Mouse (Mus musculus) layer of hippocampus, adult 9-10 months (tissue): ENCODE measurements at regions not wholly inside any gene's neighbourhood (a gene's known extent, or its start where the extent isn't known, plus 50 kb on each side); places are given as distances from the start of the nearest gene placed in this dataset.

Source experiments
- DNase-seq: peaks from one replicate; pipeline ENCODE4 v3.0.0; 2022; ENCODE audit warnings: low spot score

DNA sequence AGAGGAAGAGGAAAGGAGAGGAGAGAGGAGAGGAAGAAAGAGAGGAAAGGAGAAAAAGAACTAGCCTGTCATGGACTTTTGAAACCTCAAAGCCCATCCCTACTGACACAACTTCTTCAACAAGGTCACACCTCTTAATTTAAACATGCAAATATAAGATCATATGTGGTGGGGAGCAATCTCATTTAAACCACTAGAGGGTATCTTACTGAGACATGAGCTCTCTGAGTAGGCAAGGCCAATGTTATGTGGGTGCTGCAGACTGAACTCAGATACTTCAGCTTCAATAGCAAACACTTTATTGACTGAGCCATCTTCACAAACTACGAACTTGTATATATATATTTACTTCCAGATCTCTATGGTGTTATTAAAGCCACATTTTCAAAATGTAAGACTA, 156.9 kb downstream of the Mex3b start:
- DNase-seq, result no peak

DNA sequence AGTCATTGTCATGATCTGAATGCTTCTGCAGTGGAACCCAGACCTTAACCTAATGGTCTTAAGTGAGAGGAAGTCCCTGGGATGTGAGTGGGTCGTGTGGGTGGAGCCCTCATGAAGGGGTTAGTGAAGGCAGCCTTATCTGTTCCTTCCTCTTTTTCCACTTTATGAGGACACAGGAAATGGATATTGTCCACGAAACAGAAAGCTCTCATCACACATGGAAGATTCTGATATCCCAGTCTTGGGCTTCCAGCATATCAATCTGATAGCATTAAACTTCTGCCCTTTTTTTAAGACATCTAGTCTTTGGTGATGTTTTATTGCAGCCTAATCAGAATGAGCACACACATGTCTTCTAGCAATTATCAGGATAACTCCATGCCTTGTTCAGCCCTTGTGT, 164.0 kb downstream of the Mex3b start:
- DNase-seq, result no peak

DNA sequence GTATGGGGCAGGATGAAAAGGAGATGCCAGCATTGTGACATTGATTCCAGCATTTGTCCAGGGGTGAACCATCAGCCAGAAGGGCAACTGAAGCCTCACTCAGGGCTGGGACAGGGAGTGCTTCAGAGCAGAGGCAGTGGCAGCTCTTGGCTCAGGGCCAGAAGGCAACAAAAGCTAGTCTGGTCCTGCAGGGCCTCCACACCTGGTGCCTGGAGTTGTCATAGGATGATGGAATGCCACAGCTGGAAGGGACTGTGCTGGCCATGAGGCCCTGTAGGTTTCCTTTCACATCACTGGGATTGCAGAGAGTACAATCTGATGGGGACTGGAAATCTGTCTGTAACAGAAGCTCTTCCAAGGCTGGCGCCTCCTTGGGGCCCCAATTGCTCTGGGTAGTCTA, 164.9 kb downstream of the Mex3b start:
- DNase-seq, result no peak

DNA sequence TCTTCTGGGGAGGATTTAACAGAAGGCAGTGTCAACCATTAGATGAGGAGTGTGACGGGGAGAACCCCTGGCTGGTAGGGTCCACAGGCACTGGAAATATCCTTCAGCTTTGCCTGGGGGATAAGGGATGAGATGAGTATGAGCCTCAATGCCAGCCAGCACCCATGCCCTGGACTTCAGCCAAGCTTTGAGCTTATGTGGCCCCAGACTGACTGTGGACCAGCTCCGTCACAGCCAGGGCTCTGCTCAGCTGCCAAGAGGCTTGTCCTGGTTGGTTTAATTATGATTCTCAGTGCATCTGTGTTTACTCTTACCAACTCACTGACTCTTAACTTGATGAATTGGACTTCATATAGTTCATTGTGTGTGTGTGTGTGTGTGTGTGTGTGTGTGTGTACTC, 165.8 kb downstream of the Mex3b start:
- DNase-seq, result no peak

DNA sequence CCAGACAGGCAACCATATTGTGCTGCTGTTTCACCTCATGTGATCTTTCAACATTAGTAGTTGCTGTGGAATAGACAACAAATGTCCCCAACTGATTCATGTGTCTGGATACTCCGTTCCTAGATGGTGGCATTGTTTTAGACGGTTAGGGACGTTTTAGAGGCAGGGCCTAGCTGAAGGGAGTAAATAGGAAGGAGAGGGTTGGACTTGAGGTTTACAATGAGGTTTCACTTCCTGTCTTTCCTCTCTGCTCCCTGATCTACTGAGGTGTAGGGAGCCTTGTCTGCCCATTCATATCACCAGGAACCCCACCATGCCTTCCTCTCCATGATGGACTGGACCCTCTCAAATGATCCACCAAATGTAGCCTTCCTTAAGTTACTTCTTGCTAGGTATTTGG, 168.1 kb downstream of the Mex3b start:
- no peak for DNase-seq

GRCm38 (mm10) chr7:83036397-83036796, 169.3 kb downstream of the Mex3b start:
- DNase-seq, result no peak

- no peak for DNase-seq
Measured at GRCm38 (mm10) chr7:83037100-83037499, 170.0 kb downstream of the Mex3b start.

- DNase-seq, result no peak
Measured at GRCm38 (mm10) chr7:83037714-83038113, 170.6 kb downstream of the Mex3b start.

DNA sequence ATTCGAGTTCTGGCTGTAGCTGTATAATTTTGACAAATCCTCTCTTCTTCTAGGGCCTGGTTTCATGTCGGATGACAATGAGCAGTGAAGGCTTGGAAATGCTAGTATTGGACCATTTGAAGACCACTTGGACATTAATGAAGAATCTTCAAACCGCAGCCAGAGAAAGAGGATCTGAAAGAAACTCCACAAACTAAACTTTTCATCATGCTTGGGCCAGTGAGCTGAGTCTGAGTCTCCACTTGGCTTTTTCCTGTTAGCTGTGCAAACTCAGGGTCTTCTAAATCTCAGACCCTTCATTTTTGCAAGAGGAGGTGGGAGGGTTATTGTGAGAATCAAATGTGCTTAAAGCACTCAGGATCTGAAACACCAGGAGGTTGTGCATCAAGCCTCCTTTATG, 176.6 kb downstream of the Mex3b start:
- DNase-seq, result no peak

DNA sequence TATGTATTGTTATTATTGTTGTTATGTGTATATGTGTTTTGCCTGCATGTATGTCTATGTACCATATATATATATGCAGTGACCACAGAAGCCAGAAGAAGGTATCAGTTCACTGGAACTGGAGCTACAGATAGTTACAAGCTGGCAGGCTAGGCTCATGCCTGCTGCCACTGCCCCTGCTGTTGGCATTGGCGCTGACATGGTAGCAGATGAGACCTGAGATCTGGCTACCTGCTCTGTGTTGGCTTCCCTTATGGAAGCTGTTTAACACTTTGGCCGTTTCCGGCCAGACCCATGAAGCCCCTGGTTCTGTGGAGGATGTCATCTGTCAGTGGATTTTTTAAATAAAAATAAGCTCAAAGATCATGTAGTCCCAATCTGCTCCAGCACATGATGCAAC, 178.1 kb downstream of the Mex3b start:
- no peak for DNase-seq

DNA sequence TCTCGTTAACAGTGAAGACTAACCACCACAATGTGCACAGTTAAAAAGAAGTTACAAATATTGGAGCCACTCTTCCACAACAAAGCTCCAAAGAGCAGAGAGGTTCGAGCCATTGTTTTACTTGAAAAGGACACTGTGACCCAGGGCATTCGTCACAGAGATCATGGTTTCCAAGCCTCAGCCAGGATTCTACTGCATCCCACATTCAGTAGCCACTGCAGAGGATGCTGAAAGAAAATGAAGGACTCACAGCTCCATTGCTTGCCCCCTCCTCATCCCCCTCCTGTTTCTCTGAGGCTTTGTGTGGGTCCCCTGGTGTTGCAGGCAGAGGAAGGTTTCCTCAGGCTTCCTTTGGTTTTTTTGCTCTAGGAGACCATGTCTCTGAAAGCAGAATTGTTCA, 182.9 kb downstream of the Mex3b start:
- no peak for DNase-seq

DNA sequence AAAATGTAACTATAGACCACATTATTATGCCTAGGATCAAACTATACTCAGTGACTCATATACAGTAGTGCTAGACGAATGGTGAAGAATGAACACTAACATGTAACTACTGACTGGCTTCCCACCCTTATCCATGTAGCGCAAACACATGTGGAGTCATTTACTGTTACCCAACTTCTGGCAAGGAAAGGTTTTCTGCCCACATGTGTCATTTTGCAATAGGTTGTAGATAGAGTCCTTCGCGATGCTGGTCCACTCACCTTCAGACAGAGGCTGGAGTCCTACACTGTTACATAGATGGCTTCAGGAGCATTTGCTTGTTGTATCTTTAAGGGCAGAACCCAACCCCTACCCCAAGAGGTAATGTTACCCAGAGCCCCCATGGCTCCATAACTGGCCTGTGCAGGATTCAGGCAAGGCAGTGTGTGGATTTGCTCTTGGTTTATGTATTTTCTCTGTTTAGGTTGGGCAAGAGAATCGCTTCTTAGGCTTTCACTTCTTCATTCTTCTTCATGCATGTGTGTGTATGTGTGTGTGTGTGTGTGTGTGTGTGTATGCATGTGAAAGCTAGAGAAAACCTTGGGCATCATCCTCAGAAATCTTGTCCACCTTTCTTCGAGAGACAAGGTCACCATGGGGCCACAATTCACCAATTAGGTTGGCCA, 183.8 kb downstream of the Mex3b start:
- no peak for DNase-seq

DNA sequence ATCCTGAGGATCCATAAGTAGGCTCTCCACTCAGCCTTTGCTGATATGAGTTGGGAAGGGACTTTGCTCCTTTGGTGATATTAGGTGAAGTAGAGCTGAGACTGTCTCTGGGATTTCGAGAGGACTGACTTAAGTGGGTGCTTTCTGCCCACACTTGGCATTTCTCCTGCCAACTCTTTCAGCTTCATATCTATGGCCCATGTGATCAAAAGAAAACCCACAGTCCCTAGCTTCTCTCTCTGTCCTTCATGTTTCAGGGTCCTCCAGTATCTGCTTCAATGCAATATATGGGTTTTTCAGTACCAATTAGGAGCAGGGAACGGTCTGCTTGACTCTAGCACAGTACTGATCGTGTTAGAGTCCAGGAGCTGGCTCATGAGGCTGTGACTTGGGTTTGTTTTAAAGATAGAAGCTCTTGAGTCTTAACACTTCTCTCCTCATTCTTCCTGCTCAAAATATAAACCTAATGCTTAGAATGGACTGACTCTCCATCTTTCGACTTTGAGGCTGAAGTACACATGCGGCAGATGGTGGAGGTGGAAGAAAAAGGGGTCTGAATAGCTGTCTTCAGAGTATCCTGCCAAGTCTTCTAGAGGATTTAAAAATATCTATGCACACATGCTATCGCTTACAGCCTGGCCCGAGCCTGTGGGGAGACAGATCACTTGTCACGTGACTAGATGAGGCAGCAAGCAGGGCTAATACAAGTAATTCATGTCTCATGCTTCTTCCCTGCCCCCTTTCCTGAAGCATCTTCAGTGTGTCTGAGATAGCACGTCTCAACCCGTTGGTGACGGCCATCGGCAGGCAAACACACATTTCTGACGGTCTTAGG, 189.2 kb downstream of the Mex3b start:
- DNase-seq, result no peak

GRCm38 (mm10) chr7:83060318-83060717, 193.2 kb downstream of the Mex3b start:
- no peak for DNase-seq

DNA sequence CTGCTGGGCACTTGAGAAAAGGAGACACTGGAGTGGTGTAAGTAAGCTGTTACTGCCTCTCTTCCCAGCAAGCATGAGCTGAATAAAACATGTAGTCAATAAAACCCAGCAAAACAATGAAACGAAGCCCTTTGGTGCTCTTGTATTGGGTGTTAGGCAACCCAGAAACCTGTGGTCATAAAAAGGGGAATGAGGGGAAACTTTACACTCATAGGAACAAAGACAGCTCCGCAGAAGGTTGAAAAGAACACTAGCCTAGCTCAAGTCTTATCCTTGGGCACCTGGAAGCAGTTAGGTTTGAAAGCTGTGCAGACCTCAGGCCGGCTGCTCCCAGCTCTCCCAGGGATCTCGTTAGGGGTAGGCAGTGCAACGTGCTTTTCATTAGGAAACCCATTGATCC, 193.6 kb downstream of the Mex3b start:
- DNase-seq, result no peak

- DNase-seq, result no peak
Measured at GRCm38 (mm10) chr7:83061197-83061893, 194.2 kb downstream of the Mex3b start.

- DNase-seq, result no peak
Measured at GRCm38 (mm10) chr7:83061894-83062477, 194.9 kb downstream of the Mex3b start.

- DNase-seq, result no peak
Measured at GRCm38 (mm10) chr7:83063559-83063958, 196.4 kb downstream of the Mex3b start.

GRCm38 (mm10) chr7:83065341-83065740, 198.2 kb downstream of the Mex3b start:
- no peak for DNase-seq

- no peak for DNase-seq
Measured at GRCm38 (mm10) chr7:83074399-83074970, 207.4 kb downstream of the Mex3b start.

- no peak for DNase-seq
Measured at GRCm38 (mm10) chr7:83075159-83075952, 208.2 kb downstream of the Mex3b start.
